Mouse (Mus musculus): Measurements from ENCODE around the gene Slco4a1. TPM values are rescaled to one million over a fixed set of nuclear protein-coding genes. Genes with fewer than 3 reads are reported as not detected.

The Slco4a1 gene
- 10.4 and 49.9 TPM in 2 replicates for polyA plus RNA-seq (2012; ENCODE audit: insufficient read depth, low replicate concordance)

GRCm38 (mm10) chr2:180455723-180456698 lies at the start of gene Slco4a1:
Gene Slco4a1, plus strand, starts transcription at chr2:180456245.
- Histone ChIP-seq H3K4me3 (replicated peaks) (peak within 1 kb of the TSS; percentile 98), H3K27me3 (replicated peaks) (no peaks in the 10 kb centered on the region), H3K4me1 (peaks cover 94% of the 10 kb centered on the region), H3K9me3 (no peaks in the 10 kb centered on the region), H3K36me3 (replicated peaks; ENCODE audit: low read length) (peaks cover 45% of the 10 kb centered on the region)
- TF ChIP-seq GATA1 (IDR thresholded peaks at IDR 0.05; ENCODE audit: borderline replicate concordance, low read length), result no peak
- TF ChIP-seq FLI1 (IDR thresholded peaks at IDR 0.05; ENCODE audit: low read length), result no peak

GRCm38 (mm10) chr2:180408410-180408809 lies 47.6 kb upstream of the Slco4a1 start:
- Histone ChIP-seq H3K36me3 (replicated peaks; ENCODE audit: low read length) (peaks cover 5% of the 10 kb centered on the region), H3K9me3 (0 out of 2 replicates have a peak, but pooled peaks cover 4% of the 10 kb centered on the region), H3K4me1 (no peaks in the 10 kb centered on the region), H3K27me3 (replicated peaks) (peaks cover 24% of the 10 kb centered on the region), H3K4me3 (replicated peaks) (no peak overlapping the region)
- no peak for TF ChIP-seq GATA1 (IDR thresholded peaks at IDR 0.05; ENCODE audit: borderline replicate concordance, low read length)
- TF ChIP-seq FLI1 (IDR thresholded peaks at IDR 0.05; ENCODE audit: low read length), result no peak

- Histone ChIP-seq H3K9me3 (peaks cover 12% of the 10 kb centered on the region; the same call in 1 of the 2 replicates), H3K36me3 (replicated peaks; ENCODE audit: low read length) (peaks cover 19% of the 10 kb centered on the region), H3K27me3 (replicated peaks) (peaks cover 23% of the 10 kb centered on the region), H3K4me1 (no peaks in the 10 kb centered on the region), H3K4me3 (replicated peaks) (no peak overlapping the region)
- TF ChIP-seq FLI1 (IDR thresholded peaks at IDR 0.05; ENCODE audit: low read length) (no peak), GATA1 (IDR thresholded peaks at IDR 0.05; ENCODE audit: borderline replicate concordance, low read length) (no peak)
Observed at GRCm38 (mm10) chr2:180410432-180410831, 45.6 kb upstream of the Slco4a1 start.

- TF ChIP-seq GATA1 (IDR thresholded peaks at IDR 0.05; ENCODE audit: borderline replicate concordance, low read length) (no peak), FLI1 (IDR thresholded peaks at IDR 0.05; ENCODE audit: low read length) (0 out of 2 replicates have a peak, but pooled peaks have one; percentile 19)
- peaks cover 25% of the 10 kb centered on the region for H3K27me3 ChIP-seq (replicated peaks)
- peaks cover 12% of the 10 kb centered on the region; the same call in 1 of the 2 replicates for H3K9me3 ChIP-seq
- H3K4me3 ChIP-seq (replicated peaks), result no peak overlapping the region
- H3K4me1 ChIP-seq, result no peaks in the 10 kb centered on the region
- peaks cover 19% of the 10 kb centered on the region for H3K36me3 ChIP-seq (replicated peaks; ENCODE audit: low read length)
Observed at GRCm38 (mm10) chr2:180411013-180411412, 45.0 kb upstream of the Slco4a1 start.

GRCm38 (mm10) chr2:180415627-180416026 lies 40.4 kb upstream of the Slco4a1 start:
- H3K9me3 ChIP-seq, result peaks cover 8% of the 10 kb centered on the region; the same call in 1 of the 2 replicates
- H3K4me3 ChIP-seq (replicated peaks), result no peak overlapping the region
- TF ChIP-seq GATA1 (IDR thresholded peaks at IDR 0.05; ENCODE audit: borderline replicate concordance, low read length), result no peak
- no peak for TF ChIP-seq FLI1 (IDR thresholded peaks at IDR 0.05; ENCODE audit: low read length)
- no peaks in the 10 kb centered on the region; the same call in 1 of the 2 replicates for H3K4me1 ChIP-seq
- peaks cover 14% of the 10 kb centered on the region for H3K36me3 ChIP-seq (replicated peaks; ENCODE audit: low read length)
- H3K27me3 ChIP-seq (replicated peaks), result peaks cover 30% of the 10 kb centered on the region

- Histone ChIP-seq H3K4me1 (no peaks in the 10 kb centered on the region; the same call in 1 of the 2 replicates), H3K36me3 (replicated peaks; ENCODE audit: low read length) (peaks cover 14% of the 10 kb centered on the region), H3K27me3 (replicated peaks) (peaks cover 43% of the 10 kb centered on the region), H3K4me3 (replicated peaks) (no peak overlapping the region), H3K9me3 (peaks cover 8% of the 10 kb centered on the region; the same call in 1 of the 2 replicates)
- TF ChIP-seq FLI1 (IDR thresholded peaks at IDR 0.05; ENCODE audit: low read length) (no peak), GATA1 (IDR thresholded peaks at IDR 0.05; ENCODE audit: borderline replicate concordance, low read length) (no peak)
Observed at GRCm38 (mm10) chr2:180417731-180418130, 38.3 kb upstream of the Slco4a1 start.

GRCm38 (mm10) chr2:180420641-180421040 lies 35.4 kb upstream of the Slco4a1 start:
- Histone ChIP-seq H3K36me3 (replicated peaks; ENCODE audit: low read length) (peaks cover 6% of the 10 kb centered on the region), H3K27me3 (replicated peaks) (peaks cover 52% of the 10 kb centered on the region), H3K9me3 (no peaks in the 10 kb centered on the region), H3K4me1 (no peaks in the 10 kb centered on the region; the same call in 1 of the 2 replicates), H3K4me3 (replicated peaks) (no peak overlapping the region)
- TF ChIP-seq FLI1 (IDR thresholded peaks at IDR 0.05; ENCODE audit: low read length), result no peak
- no peak for TF ChIP-seq GATA1 (IDR thresholded peaks at IDR 0.05; ENCODE audit: borderline replicate concordance, low read length)

GRCm38 (mm10) chr2:180425115-180425514 lies 30.9 kb upstream of the Slco4a1 start:
- Histone ChIP-seq H3K4me1 (peaks cover 24% of the 10 kb centered on the region), H3K4me3 (replicated peaks) (no peak overlapping the region), H3K27me3 (replicated peaks) (peaks cover 48% of the 10 kb centered on the region), H3K9me3 (no peaks in the 10 kb centered on the region), H3K36me3 (replicated peaks; ENCODE audit: low read length) (peaks cover 15% of the 10 kb centered on the region)
- TF ChIP-seq GATA1 (IDR thresholded peaks at IDR 0.05; ENCODE audit: borderline replicate concordance, low read length), result no peak
- TF ChIP-seq FLI1 (IDR thresholded peaks at IDR 0.05; ENCODE audit: low read length), result no peak

GRCm38 (mm10) chr2:180427073-180427472 lies 29.0 kb upstream of the Slco4a1 start:
- Histone ChIP-seq H3K36me3 (replicated peaks; ENCODE audit: low read length) (peaks cover 33% of the 10 kb centered on the region), H3K27me3 (replicated peaks) (peaks cover 36% of the 10 kb centered on the region), H3K4me1 (peaks cover 43% of the 10 kb centered on the region), H3K9me3 (no peaks in the 10 kb centered on the region), H3K4me3 (replicated peaks) (no peak overlapping the region)
- TF ChIP-seq FLI1 (IDR thresholded peaks at IDR 0.05; ENCODE audit: low read length), result no peak
- TF ChIP-seq GATA1 (IDR thresholded peaks at IDR 0.05; ENCODE audit: borderline replicate concordance, low read length), result no peak

GRCm38 (mm10) chr2:180428331-180428730 lies 27.7 kb upstream of the Slco4a1 start:
- Histone ChIP-seq H3K4me1 (peaks cover 56% of the 10 kb centered on the region), H3K27me3 (replicated peaks) (peaks cover 25% of the 10 kb centered on the region), H3K4me3 (replicated peaks) (no peak overlapping the region), H3K36me3 (replicated peaks; ENCODE audit: low read length) (peaks cover 33% of the 10 kb centered on the region), H3K9me3 (no peaks in the 10 kb centered on the region)
- no peak for TF ChIP-seq FLI1 (IDR thresholded peaks at IDR 0.05; ENCODE audit: low read length)
- TF ChIP-seq GATA1 (IDR thresholded peaks at IDR 0.05; ENCODE audit: borderline replicate concordance, low read length), result no peak
